Mouse (Mus musculus): ENCODE results near the gene Pik3ap1. TPM values are rescaled to one million over a fixed set of nuclear protein-coding genes. Genes with fewer than 3 reads are reported as not detected.
"Not testable (repeated sequence)": the region's sequence is repeated elsewhere in the genome, so short reads cannot be mapped to it uniquely, and the experiment has no call there.

Gene Pik3ap1
- polyA plus RNA-seq, 1 experiment from 2014 or later, result 2.7 TPM

- DNase-seq (ENCODE audit: low spot score), result no peak
- Histone ChIP-seq H3K36me3 (ENCODE audit: control insufficient read depth, insufficient read depth, low read length) (no peaks in the 10 kb centered on the region), H3K4me2 (ENCODE audit: low read depth, low read length) (no peak overlapping the region), H3K4me1 (ENCODE audit: control insufficient read depth, insufficient read depth, low read length) (no peaks in the 10 kb centered on the region; the same call in 1 of the 2 replicates), H3K9me3 (ENCODE audit: control insufficient read depth, low read length) (no peaks in the 10 kb centered on the region), H3K4me3 (ENCODE audit: low read depth, low read length) (no peak overlapping the region), H3K27ac (replicated peaks; ENCODE audit: low read depth, low read length) (no peak overlapping the region), H3K9ac (ENCODE audit: low read depth, low read length) (no peak overlapping the region), H3K27me3 (replicated peaks; ENCODE audit: control insufficient read depth, insufficient read depth, low read length) (no peaks in the 10 kb centered on the region)
- WGBS, result 18% methylated on average over 6 of the region's 6 CpGs
- no peak for ATAC-seq (ENCODE audit: low read depth)
Observed at GRCm38 (mm10) chr19:41313663-41314062, 71.2 kb downstream of the Pik3ap1 start.

GRCm38 (mm10) chr19:41312587-41312986 lies 72.3 kb downstream of the Pik3ap1 start:
- H3K27me3 ChIP-seq (replicated peaks; ENCODE audit: control insufficient read depth, insufficient read depth, low read length); H3K36me3 ChIP-seq (ENCODE audit: control insufficient read depth, insufficient read depth, low read length); H3K9ac ChIP-seq (ENCODE audit: low read depth, low read length); H3K9me3 ChIP-seq (ENCODE audit: control insufficient read depth, low read length); H3K4me3 ChIP-seq (ENCODE audit: low read depth, low read length); ATAC-seq (ENCODE audit: low read depth); H3K4me1 ChIP-seq (ENCODE audit: control insufficient read depth, insufficient read depth, low read length); DNase-seq (ENCODE audit: low spot score); H3K4me2 ChIP-seq (ENCODE audit: low read depth, low read length); H3K27ac ChIP-seq (replicated peaks; ENCODE audit: low read depth, low read length): not testable (repeated sequence)
- WGBS, result 89% methylated on average over 8 of the region's 8 CpGs

GRCm38 (mm10) chr19:41312027-41312426 lies 72.9 kb downstream of the Pik3ap1 start:
- no peak overlapping the region for H3K9ac ChIP-seq (ENCODE audit: low read depth, low read length)
- 65% methylated on average over 4 of the region's 4 CpGs for WGBS
- no peak overlapping the region for H3K4me2 ChIP-seq (ENCODE audit: low read depth, low read length)
- no peak overlapping the region for H3K4me3 ChIP-seq (ENCODE audit: low read depth, low read length)
- H3K27me3 ChIP-seq (replicated peaks; ENCODE audit: control insufficient read depth, insufficient read depth, low read length), result no peaks in the 10 kb centered on the region
- no peak for DNase-seq (ENCODE audit: low spot score)
- ATAC-seq (ENCODE audit: low read depth), result no peak
- no peaks in the 10 kb centered on the region; the same call in 1 of the 2 replicates for H3K4me1 ChIP-seq (ENCODE audit: control insufficient read depth, insufficient read depth, low read length)
- H3K27ac ChIP-seq (replicated peaks; ENCODE audit: low read depth, low read length), result no peak overlapping the region
- no peaks in the 10 kb centered on the region for H3K36me3 ChIP-seq (ENCODE audit: control insufficient read depth, insufficient read depth, low read length)
- no peaks in the 10 kb centered on the region for H3K9me3 ChIP-seq (ENCODE audit: control insufficient read depth, low read length)

GRCm38 (mm10) chr19:41310971-41311703 lies 73.8 kb downstream of the Pik3ap1 start:
- Histone ChIP-seq H3K27ac (replicated peaks; ENCODE audit: low read depth, low read length) (no peak overlapping the region), H3K27me3 (replicated peaks; ENCODE audit: control insufficient read depth, insufficient read depth, low read length) (no peaks in the 10 kb centered on the region), H3K9me3 (ENCODE audit: control insufficient read depth, low read length) (no peaks in the 10 kb centered on the region), H3K4me2 (ENCODE audit: low read depth, low read length) (peak overlapping the region; percentile 54), H3K4me1 (ENCODE audit: control insufficient read depth, insufficient read depth, low read length) (no peaks in the 10 kb centered on the region; the same call in 1 of the 2 replicates), H3K9ac (ENCODE audit: low read depth, low read length) (no peak overlapping the region), H3K36me3 (ENCODE audit: control insufficient read depth, insufficient read depth, low read length) (no peaks in the 10 kb centered on the region), H3K4me3 (ENCODE audit: low read depth, low read length) (peak overlapping the region; percentile 25)
- ATAC-seq (ENCODE audit: low read depth) (no peak), DNase-seq (ENCODE audit: low spot score) (peak; percentile 28)
- 19% methylated on average over 20 of the region's 20 CpGs for WGBS

- Histone ChIP-seq H3K4me1 (ENCODE audit: control insufficient read depth, insufficient read depth, low read length) (no peaks in the 10 kb centered on the region), H3K4me2 (ENCODE audit: low read depth, low read length) (no peak overlapping the region), H3K9me3 (ENCODE audit: control insufficient read depth, low read length) (no peaks in the 10 kb centered on the region), H3K27me3 (replicated peaks; ENCODE audit: control insufficient read depth, insufficient read depth, low read length) (no peaks in the 10 kb centered on the region), H3K9ac (ENCODE audit: low read depth, low read length) (no peak overlapping the region), H3K36me3 (ENCODE audit: control insufficient read depth, insufficient read depth, low read length) (no peaks in the 10 kb centered on the region), H3K27ac (replicated peaks; ENCODE audit: low read depth, low read length) (no peak overlapping the region), H3K4me3 (ENCODE audit: low read depth, low read length) (no peak overlapping the region)
- 42% methylated on average over 3 of the region's 3 CpGs for WGBS
- DNase-seq (ENCODE audit: low spot score), result no peak
- no peak for ATAC-seq (ENCODE audit: low read depth)
Observed at GRCm38 (mm10) chr19:41303933-41304332, 81.0 kb downstream of the Pik3ap1 start.

- Histone ChIP-seq H3K4me1 (ENCODE audit: control insufficient read depth, insufficient read depth, low read length) (no peaks in the 10 kb centered on the region), H3K9ac (ENCODE audit: low read depth, low read length) (no peak overlapping the region), H3K27ac (replicated peaks; ENCODE audit: low read depth, low read length) (no peak overlapping the region), H3K27me3 (replicated peaks; ENCODE audit: control insufficient read depth, insufficient read depth, low read length) (no peaks in the 10 kb centered on the region), H3K4me2 (ENCODE audit: low read depth, low read length) (no peak overlapping the region), H3K36me3 (ENCODE audit: control insufficient read depth, insufficient read depth, low read length) (no peaks in the 10 kb centered on the region), H3K4me3 (ENCODE audit: low read depth, low read length) (no peak overlapping the region), H3K9me3 (ENCODE audit: control insufficient read depth, low read length) (no peaks in the 10 kb centered on the region)
- 51% methylated on average over 6 of the region's 6 CpGs for WGBS
- DNase-seq (ENCODE audit: low spot score), result no peak
- ATAC-seq (ENCODE audit: low read depth), result no peak
Observed at GRCm38 (mm10) chr19:41303433-41303832, 81.5 kb downstream of the Pik3ap1 start.

- ATAC-seq (ENCODE audit: low read depth), result no peak
- no peak for DNase-seq (ENCODE audit: low spot score)
- H3K4me2 ChIP-seq (ENCODE audit: low read depth, low read length), result no peak overlapping the region
- WGBS, result 56% methylated on average over 6 of the region's 6 CpGs
- H3K27ac ChIP-seq (replicated peaks; ENCODE audit: low read depth, low read length), result no peak overlapping the region
- H3K9me3 ChIP-seq (ENCODE audit: control insufficient read depth, low read length), result no peaks in the 10 kb centered on the region
- H3K27me3 ChIP-seq (replicated peaks; ENCODE audit: control insufficient read depth, insufficient read depth, low read length), result no peaks in the 10 kb centered on the region
- H3K9ac ChIP-seq (ENCODE audit: low read depth, low read length), result no peak overlapping the region
- H3K4me1 ChIP-seq (ENCODE audit: control insufficient read depth, insufficient read depth, low read length), result no peaks in the 10 kb centered on the region
- no peaks in the 10 kb centered on the region for H3K36me3 ChIP-seq (ENCODE audit: control insufficient read depth, insufficient read depth, low read length)
- no peak overlapping the region for H3K4me3 ChIP-seq (ENCODE audit: low read depth, low read length)
Observed at GRCm38 (mm10) chr19:41301856-41302255, 83.0 kb downstream of the Pik3ap1 start.

- Histone ChIP-seq H3K9ac (ENCODE audit: low read depth, low read length) (no peak overlapping the region), H3K4me2 (ENCODE audit: low read depth, low read length) (no peak overlapping the region), H3K27ac (replicated peaks; ENCODE audit: low read depth, low read length) (no peak overlapping the region), H3K27me3 (replicated peaks; ENCODE audit: control insufficient read depth, insufficient read depth, low read length) (no peaks in the 10 kb centered on the region), H3K4me1 (ENCODE audit: control insufficient read depth, insufficient read depth, low read length) (no peaks in the 10 kb centered on the region), H3K36me3 (ENCODE audit: control insufficient read depth, insufficient read depth, low read length) (no peaks in the 10 kb centered on the region), H3K4me3 (ENCODE audit: low read depth, low read length) (no peak overlapping the region), H3K9me3 (ENCODE audit: control insufficient read depth, low read length) (no peaks in the 10 kb centered on the region)
- no peak for DNase-seq (ENCODE audit: low spot score)
- WGBS, result 87% methylated on average over 8 of the region's 8 CpGs
- no peak for ATAC-seq (ENCODE audit: low read depth)
Observed at GRCm38 (mm10) chr19:41299446-41299845, 85.5 kb downstream of the Pik3ap1 start.
